Mouse (Mus musculus): ENCODE measurements around the gene Wbp4. TPM values are rescaled to one million over a fixed set of nuclear protein-coding genes. Genes with fewer than 3 reads are reported as not detected.
"Not testable (repeated sequence)": the region's sequence is repeated elsewhere in the genome, so short reads cannot be mapped to it uniquely, and the experiment has no call there.

Wbp4 gene
- polyA plus RNA-seq, 1 experiment from 2014 or later, result 13.5 TPM

GRCm38 (mm10) chr14:79452591-79452934, 28.8 kb downstream of the Wbp4 start:
- H3K9me3 ChIP-seq (replicated peaks); H3K27me3 ChIP-seq; ATAC-seq (ENCODE audit: insufficient read depth); H3K36me3 ChIP-seq (replicated peaks); H3K27ac ChIP-seq (replicated peaks); H3K9ac ChIP-seq: not testable (repeated sequence)
- H3K4me1 ChIP-seq (replicated peaks), result peaks cover 20% of the 10 kb centered on the region
- peak overlapping the region; percentile 35 for H3K4me3 ChIP-seq (replicated peaks)
- H3K4me2 ChIP-seq, result peak overlapping the region; percentile 57
- whole genome bisulfite sequencing (ENCODE audit: insufficient replicate concordance), result 91% methylated on average over 8 of the region's 10 CpGs

- Histone ChIP-seq H3K4me2 (peak within 1 kb of the TSS; percentile 82), H3K4me3 (replicated peaks) (peak within 1 kb of the TSS; percentile 69), H3K27ac (replicated peaks) (peak within 1 kb of the TSS; percentile 94), H3K4me1 (replicated peaks) (peaks cover 20% of the 10 kb centered on the region), H3K9ac (peak within 1 kb of the TSS; percentile 67)
- H3K9me3 ChIP-seq (replicated peaks); H3K36me3 ChIP-seq (replicated peaks); H3K27me3 ChIP-seq: not testable (repeated sequence)
- 18% methylated on average over 44 of the region's 89 CpGs for WGBS (ENCODE audit: insufficient replicate concordance)
- ATAC-seq (ENCODE audit: insufficient read depth), result peak; percentile 93
Observed at GRCm38 (mm10) chr14:79451681-79452590, 29.4 kb downstream of the Wbp4 start, which contains the start of gene Kbtbd6. Kbtbd6 (plus strand) TSS chr14:79451835.

- 68% methylated on average over 16 of the region's 16 CpGs for WGBS (ENCODE audit: insufficient replicate concordance)
- Histone ChIP-seq H3K4me3 (replicated peaks) (no peak overlapping the region), H3K36me3 (replicated peaks) (no peaks in the 10 kb centered on the region), H3K9ac (no peak overlapping the region), H3K27me3 (no peaks in the 10 kb centered on the region), H3K27ac (replicated peaks) (no peak overlapping the region), H3K4me2 (no peak overlapping the region), H3K4me1 (replicated peaks) (peaks cover 9% of the 10 kb centered on the region), H3K9me3 (replicated peaks) (no peaks in the 10 kb centered on the region)
- ATAC-seq (ENCODE audit: insufficient read depth), result no peak
Observed at GRCm38 (mm10) chr14:79445055-79445620, 36.2 kb downstream of the Wbp4 start.

GRCm38 (mm10) chr14:79444601-79445000, 36.7 kb downstream of the Wbp4 start:
- Histone ChIP-seq H3K36me3 (replicated peaks) (no peaks in the 10 kb centered on the region), H3K27me3 (no peaks in the 10 kb centered on the region), H3K9me3 (replicated peaks) (no peaks in the 10 kb centered on the region), H3K4me2 (no peak overlapping the region), H3K4me3 (replicated peaks) (no peak overlapping the region), H3K27ac (replicated peaks) (no peak overlapping the region), H3K9ac (no peak overlapping the region), H3K4me1 (replicated peaks) (peaks cover 9% of the 10 kb centered on the region)
- no peak for ATAC-seq (ENCODE audit: insufficient read depth)
- WGBS (ENCODE audit: insufficient replicate concordance), result 74% methylated on average over 9 of the region's 9 CpGs

- Histone ChIP-seq H3K27me3 (no peaks in the 10 kb centered on the region), H3K4me3 (replicated peaks) (no peak overlapping the region), H3K9me3 (replicated peaks) (no peaks in the 10 kb centered on the region), H3K27ac (replicated peaks) (0 out of 2 replicates have a peak overlapping the region, but pooled peaks have one; percentile 14), H3K9ac (no peak overlapping the region), H3K4me1 (replicated peaks) (peaks cover 9% of the 10 kb centered on the region), H3K36me3 (replicated peaks) (no peaks in the 10 kb centered on the region), H3K4me2 (no peak overlapping the region)
- WGBS (ENCODE audit: insufficient replicate concordance), result 33% methylated on average over 5 of the region's 5 CpGs
- no peak for ATAC-seq (ENCODE audit: insufficient read depth)
Observed at GRCm38 (mm10) chr14:79441441-79441840, 39.9 kb downstream of the Wbp4 start.

- H3K27me3 ChIP-seq, result no peaks in the 10 kb centered on the region
- no peaks in the 10 kb centered on the region for H3K36me3 ChIP-seq (replicated peaks)
- H3K4me1 ChIP-seq (replicated peaks), result peaks cover 9% of the 10 kb centered on the region
- WGBS (ENCODE audit: insufficient replicate concordance), result 62% methylated on average over 2 of the region's 2 CpGs
- peak; percentile 56; the same call in 1 of the 2 replicates for ATAC-seq (ENCODE audit: insufficient read depth)
- H3K9ac ChIP-seq, result no peak overlapping the region
- no peaks in the 10 kb centered on the region for H3K9me3 ChIP-seq (replicated peaks)
- no peak overlapping the region for H3K4me3 ChIP-seq (replicated peaks)
- 0 out of 2 replicates have a peak overlapping the region, but pooled peaks have one; percentile 14 for H3K27ac ChIP-seq (replicated peaks)
- no peak overlapping the region for H3K4me2 ChIP-seq
Observed at GRCm38 (mm10) chr14:79440655-79441054, 40.7 kb downstream of the Wbp4 start.

- Histone ChIP-seq H3K9me3 (replicated peaks) (no peaks in the 10 kb centered on the region), H3K27me3 (no peaks in the 10 kb centered on the region), H3K4me1 (replicated peaks) (no peaks in the 10 kb centered on the region), H3K4me2 (no peak overlapping the region), H3K27ac (replicated peaks) (no peak overlapping the region), H3K9ac (no peak overlapping the region), H3K4me3 (replicated peaks) (no peak overlapping the region), H3K36me3 (replicated peaks) (no peaks in the 10 kb centered on the region)
- WGBS (ENCODE audit: insufficient replicate concordance), result 52% methylated on average over 1 of the region's 1 CpGs
- no peak for ATAC-seq (ENCODE audit: insufficient read depth)
Observed at GRCm38 (mm10) chr14:79434068-79434467, 47.3 kb downstream of the Wbp4 start.

- WGBS (ENCODE audit: insufficient replicate concordance), result 54% methylated on average over 13 of the region's 59 CpGs
- Histone ChIP-seq H3K4me3 (replicated peaks) (peak overlapping the region; percentile 66), H3K4me1 (replicated peaks) (peaks cover 17% of the 10 kb centered on the region), H3K9ac (peak overlapping the region; percentile 62), H3K27ac (replicated peaks) (peak overlapping the region; percentile 95), H3K4me2 (peak overlapping the region; percentile 63)
- ATAC-seq (ENCODE audit: insufficient read depth), result peak; percentile 32
- not testable (repeated sequence) for H3K27me3 ChIP-seq; H3K36me3 ChIP-seq (replicated peaks); H3K9me3 ChIP-seq (replicated peaks)
Observed at GRCm38 (mm10) chr14:79426730-79427365, 54.5 kb downstream of the Wbp4 start.

- Histone ChIP-seq H3K27me3 (no peaks in the 10 kb centered on the region), H3K27ac (replicated peaks) (peak within 1 kb of the TSS; percentile 95), H3K9me3 (replicated peaks) (no peaks in the 10 kb centered on the region), H3K36me3 (replicated peaks) (0 out of 2 replicates have a peak, but pooled peaks cover 10% of the 10 kb centered on the region), H3K4me2 (peak within 1 kb of the TSS; percentile 63), H3K4me1 (replicated peaks) (peaks cover 17% of the 10 kb centered on the region), H3K9ac (peak within 1 kb of the TSS; percentile 62), H3K4me3 (replicated peaks) (peak within 1 kb of the TSS; percentile 66)
- under 1% methylated on average over 44 of the region's 44 CpGs for WGBS (ENCODE audit: insufficient replicate concordance)
- ATAC-seq (ENCODE audit: insufficient read depth), result peak; percentile 98
Observed at GRCm38 (mm10) chr14:79425979-79426729, 55.2 kb downstream of the Wbp4 start, which contains the start of gene Kbtbd7. Kbtbd7 (plus strand) TSS chr14:79426511.

- H3K4me3 ChIP-seq (replicated peaks), result no peak overlapping the region
- H3K4me2 ChIP-seq, result no peak overlapping the region
- WGBS (ENCODE audit: insufficient replicate concordance), result 80% methylated on average over 20 of the region's 20 CpGs
- no peaks in the 10 kb centered on the region for H3K9me3 ChIP-seq (replicated peaks)
- no peaks in the 10 kb centered on the region for H3K4me1 ChIP-seq (replicated peaks)
- no peaks in the 10 kb centered on the region for H3K27me3 ChIP-seq
- no peak overlapping the region for H3K27ac ChIP-seq (replicated peaks)
- H3K9ac ChIP-seq, result no peak overlapping the region
- 0 out of 2 replicates have a peak, but pooled peaks cover 5% of the 10 kb centered on the region for H3K36me3 ChIP-seq (replicated peaks)
- no peak for ATAC-seq (ENCODE audit: insufficient read depth)
Observed at GRCm38 (mm10) chr14:79420083-79420685, 61.1 kb downstream of the Wbp4 start.
